Mouse (Mus musculus) left cerebral cortex, adult 2 months (tissue): Measurements from ENCODE around the gene Wasf3. TPM values are rescaled to one million over a fixed set of nuclear protein-coding genes. Genes with fewer than 3 reads are reported as not detected.

Experiments
- DNase-seq, 2 experiments: peaks; one replicate each; pipeline ENCODE4 v3.0.0; 2021 to 2022; ENCODE audit warnings: low spot score in 2 of 2, mixed read lengths in 1 of 2; ENCODE audit errors: extremely low spot score in 1 of 2
- H3K27ac ChIP-seq: fragments of 200-600 bp; 2 replicates; pipeline ENCODE4 v1.8.1; 2022
- H3K4me3 ChIP-seq: fragments of 200-600 bp; 2 replicates; pipeline ENCODE4 v1.8.1; 2022
- CTCF ChIP-seq: fragments of 200-600 bp; IDR thresholded peaks from 2 replicates; pipeline ENCODE4 v1.8.1; 2022; ENCODE audit warnings: antibody characterized with exemption, mild to moderate bottlenecking, moderate library complexity
- intact Hi-C: fragments of 180-260 bp; cut with DNase I; formaldehyde crosslinking; loops from one replicate; pipeline ENCODE4 v1.15.1; 2025
- long read RNA-seq, 2 experiments: library from polyadenylated mRNA; stranded (forward); transcript quantifications; one replicate each; pipeline ENCODE4 v2.0.0; 2021; ENCODE audit warnings: borderline mapping rate in 2 of 2
- total RNA-seq, 2 experiments: library from RNA; stranded (reverse); gene quantifications; 2 replicates each; pipeline ENCODE4 v1.2.3; 2021

Gene Wasf3
- total RNA-seq: 10 to 100 TPM; 90.3 to 93.9 TPM
- long read RNA-seq, experiment 1, full-length matches to known transcripts: 14 of 48 reads
- long read RNA-seq, experiment 1, partial matches to known transcripts: 4 of 48 reads
- long read RNA-seq, experiment 1, other reads (novel, unspliced or antisense): 30 of 48 reads
- long read RNA-seq, experiment 2, full-length matches to known transcripts: 6 of 36 reads
- long read RNA-seq, experiment 2, partial matches to known transcripts: 8 of 36 reads
- long read RNA-seq, experiment 2, other reads (novel, unspliced or antisense): 22 of 36 reads

- intact Hi-C loops: loop anchor here (2.0 to 5.0 kb wide), 4 partner anchors 28 to 88 kb away; no protein-coding TSS in a partner anchor
Measured at GRCm38 (mm10) chr5:146384935-146385591, at the start of gene Wasf3. Wasf3 (plus strand) TSS chr5:146384985.

DNA sequence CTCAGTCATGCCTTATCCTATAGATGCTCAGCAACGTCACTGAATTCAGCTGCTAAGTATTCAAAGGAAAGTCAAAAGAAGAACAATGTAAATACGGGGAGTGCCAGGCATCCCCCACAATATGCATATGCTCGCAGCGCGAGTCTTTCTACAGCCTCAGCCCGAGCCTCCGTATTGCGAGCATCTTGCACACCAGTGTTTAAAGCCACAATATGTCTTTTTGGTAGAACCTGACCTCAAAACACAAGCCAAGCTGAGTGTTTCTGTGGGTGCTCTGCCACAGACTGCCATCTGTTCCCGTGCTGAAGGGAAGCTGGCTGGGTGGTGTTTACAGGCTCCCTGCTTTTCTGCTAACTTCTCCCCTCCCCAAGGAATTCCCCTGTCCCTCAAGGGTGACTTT, 46.7 kb upstream of the Wasf3 start:
- no peak overlapping the region for H3K27ac ChIP-seq

More at GRCm38 (mm10) chr5:146384935-146385591, at the start of gene Wasf3:
- DNase-seq: peak; percentile 91 to 92
- Histone ChIP-seq H3K4me3 (peak within 1 kb of the TSS; percentile 59), H3K27ac (peak within 1 kb of the TSS; percentile 85)
- TF ChIP-seq CTCF: peak; percentile 43

DNA sequence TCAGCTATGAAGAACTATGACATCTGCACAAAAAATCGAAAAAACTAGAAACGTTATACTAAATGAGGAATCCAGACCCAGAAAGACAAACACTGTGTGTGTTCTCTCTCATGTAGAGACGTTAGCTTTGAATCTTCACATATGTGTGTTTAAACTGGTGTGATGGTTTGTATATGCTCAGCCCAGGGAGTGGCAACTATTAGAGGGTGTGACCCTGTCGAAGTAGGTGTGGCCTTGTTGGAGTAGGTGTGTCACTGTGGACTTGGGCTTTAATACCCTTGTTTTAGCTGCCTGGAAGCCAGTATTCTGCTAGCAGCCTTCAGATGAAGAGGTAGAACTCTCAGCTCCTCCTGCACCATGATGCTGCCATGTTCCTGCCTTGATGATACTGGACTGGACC, 44.7 kb upstream of the Wasf3 start:
- intact Hi-C loops: no loop called here
- TF ChIP-seq CTCF: no peak

More for the DNA sequence above, 46.7 kb upstream of the Wasf3 start:
- no peak for TF ChIP-seq CTCF
- H3K4me3 ChIP-seq: no peak overlapping the region
- DNase-seq: peak; percentile 29 to 48
- intact Hi-C loops: loop anchor here (1.0 to 5.0 kb wide), 3 partner anchors 11 to 91 kb away; partner anchors contain the start of gene Wasf3

DNA sequence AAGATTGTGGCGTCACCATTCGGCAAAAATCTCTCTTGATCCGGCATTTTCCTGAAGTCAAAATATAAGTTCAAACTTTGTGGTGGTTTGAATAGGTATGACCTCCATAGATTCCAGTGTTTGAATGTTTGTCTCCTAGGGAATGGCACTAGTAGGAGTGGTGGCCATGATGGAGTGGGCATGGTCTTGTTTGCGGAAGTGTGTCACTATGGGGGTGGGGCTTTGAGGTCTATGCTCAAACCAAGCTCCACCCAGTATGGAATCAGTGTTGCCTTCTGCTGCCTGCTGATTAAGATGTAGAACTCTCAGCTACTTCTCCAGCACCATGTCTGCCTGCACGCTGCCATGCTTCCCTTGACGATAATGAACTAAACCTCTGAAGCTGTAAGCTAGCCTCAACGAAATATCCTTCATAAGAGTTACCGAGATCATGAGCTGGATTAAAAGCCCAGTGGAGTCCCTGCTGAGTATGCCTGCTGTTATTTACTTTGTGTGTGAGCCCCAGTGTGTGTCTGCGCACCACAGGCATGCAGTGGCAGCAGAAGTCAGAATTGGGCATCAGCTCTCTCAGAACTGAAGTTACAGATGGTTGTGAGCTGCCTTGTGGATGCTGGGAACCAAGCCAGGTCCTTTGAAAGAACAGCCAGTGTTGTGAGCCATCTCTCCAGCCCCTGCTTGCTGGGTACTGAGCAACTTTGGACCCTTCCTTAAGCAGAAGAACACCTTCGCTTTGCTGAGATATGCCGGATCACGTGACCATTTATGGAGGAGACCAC, 39.7 kb upstream of the Wasf3 start:
- no peak overlapping the region for H3K4me3 ChIP-seq
- TF ChIP-seq CTCF: no peak
- DNase-seq: no peak
- H3K27ac ChIP-seq: no peak overlapping the region
- intact Hi-C loops: no loop called here

More for the DNA sequence above, 44.7 kb upstream of the Wasf3 start:
- Histone ChIP-seq H3K27ac (no peak overlapping the region), H3K4me3 (no peak overlapping the region)
- DNase-seq: no peak

DNA sequence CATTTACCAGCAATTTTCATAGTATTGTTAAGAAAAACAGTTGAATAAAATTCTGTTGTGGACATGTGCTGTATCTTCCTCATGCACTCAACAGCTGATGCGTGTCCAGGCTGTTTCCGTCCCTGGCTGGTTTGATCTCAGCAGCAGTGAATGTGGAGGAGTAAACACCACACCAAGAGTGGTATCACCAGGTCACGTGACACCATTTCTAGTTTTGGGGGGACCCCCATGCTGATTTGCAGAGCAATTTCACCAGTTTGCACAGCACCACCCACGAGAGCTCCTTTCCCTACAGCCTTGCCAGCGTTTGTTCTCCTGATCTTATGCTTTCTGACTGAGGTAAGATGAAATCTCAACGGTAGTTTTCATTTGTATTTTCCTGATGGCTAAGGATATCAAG, 37.7 kb upstream of the Wasf3 start:
- Histone ChIP-seq H3K27ac (no peak overlapping the region), H3K4me3 (no peak overlapping the region)
- intact Hi-C loops: no loop called here
- TF ChIP-seq CTCF: no peak
- no peak for DNase-seq

DNA sequence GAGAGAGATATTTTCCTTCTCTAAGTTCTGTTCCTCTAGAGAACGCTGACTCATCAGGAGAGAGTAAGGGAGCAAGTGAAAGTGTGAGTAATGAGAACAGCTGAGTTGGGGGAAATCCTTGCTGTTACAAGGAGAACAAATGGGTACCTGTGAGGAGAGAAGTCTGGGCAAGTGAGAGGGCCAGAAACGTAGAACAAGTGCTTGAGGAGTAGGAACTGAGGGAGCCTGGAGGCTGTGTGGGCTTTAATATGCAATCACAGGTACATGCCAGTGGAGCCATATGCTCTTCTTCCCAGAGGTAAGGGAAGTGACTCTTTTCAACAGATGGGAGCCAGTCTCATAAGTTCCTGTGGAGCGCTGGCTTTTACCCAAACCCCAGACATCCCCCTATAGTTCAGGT, 35.6 kb upstream of the Wasf3 start:
- Histone ChIP-seq H3K4me3 (no peak overlapping the region), H3K27ac (no peak overlapping the region)
- DNase-seq: no peak
- intact Hi-C loops: loop anchor here (1.0 kb wide), 1 partner anchor 11 kb away; no protein-coding TSS in a partner anchor
- TF ChIP-seq CTCF: no peak

DNA sequence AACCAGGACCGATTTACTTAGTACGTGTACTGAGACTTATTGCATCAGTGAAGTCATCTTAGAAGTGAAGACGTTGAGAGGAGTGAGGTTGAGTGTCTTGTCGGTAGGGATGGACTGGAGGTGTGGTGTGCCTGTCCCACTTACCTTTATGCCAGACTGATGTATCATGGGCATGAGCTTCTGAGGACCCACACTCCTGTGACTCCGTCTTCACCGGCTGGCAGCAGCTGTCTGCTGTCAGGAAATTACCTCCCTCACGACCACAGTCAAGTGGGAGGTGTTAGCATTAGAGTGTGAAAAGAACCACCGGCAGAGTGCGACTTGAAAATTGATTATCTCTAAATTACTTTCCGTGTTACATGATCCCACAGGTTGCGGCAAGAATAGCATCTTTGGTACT, 34.0 kb upstream of the Wasf3 start:
- Histone ChIP-seq H3K27ac (no peak overlapping the region), H3K4me3 (no peak overlapping the region)
- intact Hi-C loops: no loop called here
- no peak for TF ChIP-seq CTCF
- DNase-seq: no peak

DNA sequence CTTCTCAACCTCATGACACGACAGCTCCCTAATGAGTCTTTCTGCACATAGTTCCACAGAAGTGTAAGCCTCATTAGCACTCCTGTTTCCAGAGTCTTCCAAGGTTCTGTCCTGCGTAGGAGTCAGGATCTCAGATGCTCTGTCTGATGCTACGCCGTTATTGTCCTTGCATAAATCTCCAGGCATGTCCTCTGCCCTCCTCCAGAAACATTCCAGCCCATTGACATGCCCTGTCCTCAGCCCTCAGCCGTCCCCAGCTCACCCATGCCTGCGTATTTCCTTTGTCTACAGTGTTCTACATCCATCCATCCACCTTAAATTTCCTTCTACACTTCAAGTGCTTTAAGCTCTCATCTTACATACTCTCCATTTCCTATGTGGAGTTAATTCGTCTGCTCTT, 32.8 kb upstream of the Wasf3 start:
- TF ChIP-seq CTCF: no peak
- no peak for DNase-seq
- no peak overlapping the region for H3K27ac ChIP-seq
- H3K4me3 ChIP-seq: no peak overlapping the region
- intact Hi-C loops: no loop called here

DNA sequence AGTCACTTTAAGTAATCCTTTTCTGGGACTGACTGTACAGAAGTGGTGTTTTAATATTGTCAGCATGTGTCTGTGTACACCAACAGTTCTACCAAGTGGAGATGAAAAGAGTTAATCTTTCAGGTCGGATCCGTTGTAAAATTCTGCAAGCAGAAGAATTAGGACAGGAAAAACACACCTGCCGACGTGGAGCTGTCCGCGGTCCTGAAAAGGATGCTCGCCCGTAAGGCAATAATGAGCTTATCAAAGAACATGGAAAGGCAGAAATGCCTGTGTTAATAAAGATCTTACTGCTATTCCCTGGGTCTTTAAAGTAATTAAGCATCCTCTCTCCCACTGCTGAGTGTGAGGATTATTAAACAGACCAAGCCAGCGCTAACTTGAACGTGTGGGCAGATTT, 24.4 kb upstream of the Wasf3 start:
- Histone ChIP-seq H3K27ac (no peak overlapping the region), H3K4me3 (no peak overlapping the region)
- DNase-seq: no peak
- TF ChIP-seq CTCF: no peak
- intact Hi-C loops: no loop called here

DNA sequence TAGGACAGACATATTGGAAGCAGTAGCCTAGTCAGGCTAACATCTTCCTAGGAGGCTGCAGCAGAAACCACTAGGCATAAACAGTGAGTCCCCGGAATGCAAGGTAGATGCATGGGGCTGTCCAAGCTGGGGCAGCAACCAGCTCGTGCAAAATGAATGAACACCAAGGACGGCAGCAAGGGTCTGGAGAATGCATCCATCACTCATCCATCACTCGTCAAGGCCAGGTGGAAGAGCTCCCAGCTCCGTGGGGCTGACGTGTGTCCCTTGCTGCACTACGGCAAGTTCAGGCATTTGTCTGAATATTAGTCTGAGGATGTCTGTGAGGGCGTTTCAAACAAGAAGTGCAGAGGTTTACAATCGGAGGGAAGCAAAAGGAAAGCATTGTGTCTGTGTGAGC, 22.1 kb upstream of the Wasf3 start:
- TF ChIP-seq CTCF: no peak
- intact Hi-C loops: no loop called here
- DNase-seq: no peak
- Histone ChIP-seq H3K27ac (no peak overlapping the region), H3K4me3 (no peak overlapping the region)

- DNase-seq: no peak
- H3K4me3 ChIP-seq: no peak overlapping the region
- intact Hi-C loops: no loop called here
- no peak for TF ChIP-seq CTCF
- H3K27ac ChIP-seq: no peak overlapping the region
Measured at GRCm38 (mm10) chr5:146368356-146368755, 16.4 kb upstream of the Wasf3 start.

DNA sequence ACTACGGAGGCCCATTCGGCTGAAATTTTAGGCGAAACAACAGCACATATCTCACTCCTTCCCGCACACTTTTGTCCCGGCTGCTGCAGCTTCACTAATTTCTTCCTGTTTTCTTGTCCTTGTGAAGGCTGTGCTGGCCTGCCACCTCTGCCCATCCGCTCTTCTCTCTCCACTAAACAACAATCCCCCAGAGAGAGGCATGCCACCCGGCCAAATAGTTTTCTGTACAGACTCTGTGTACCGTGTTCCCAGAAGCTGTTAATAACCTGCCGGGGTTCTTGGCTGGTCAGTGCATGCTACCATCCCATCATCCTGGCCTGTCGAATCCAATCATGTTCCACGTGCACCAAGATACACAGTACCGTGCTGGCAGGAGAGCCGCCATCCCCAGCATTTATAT, 15.8 kb upstream of the Wasf3 start:
- intact Hi-C loops: no loop called here
- TF ChIP-seq CTCF: no peak
- DNase-seq: no peak

More for the DNA sequence above, 15.8 kb upstream of the Wasf3 start:
- no peak overlapping the region for H3K4me3 ChIP-seq
- H3K27ac ChIP-seq: no peak overlapping the region
